Mouse (Mus musculus) inflammation-experienced regulatory T-cells, adult 6 months (primary cell): ENCODE results near the gene Zfp507. TPM values are rescaled to one million over a fixed set of nuclear protein-coding genes. Genes with fewer than 3 reads are reported as not detected.

Experiments used
- ATAC-seq: one replicate; pipeline ENCODE4 v1.8.0; 2017
- polyA plus RNA-seq, 3 experiments: library from polyadenylated mRNA; unstranded; fragments of 100-300 nt; shearing (Covaris generic); gene quantifications; one replicate each; pipeline ENCODE4 v1.2.1; 2017

The Zfp507 gene
- polyA plus RNA-seq, 3 experiments from 2014 or later, result 3.7 to 7.9 (median 7.8) TPM

- ATAC-seq, result peak; percentile 53
Observed at GRCm38 (mm10) chr7:35774127-35774526, 28.7 kb downstream of the Zfp507 start.

- no peak for ATAC-seq
Observed at GRCm38 (mm10) chr7:35772347-35772746, 30.5 kb downstream of the Zfp507 start.

- no peak for ATAC-seq
Observed at GRCm38 (mm10) chr7:35771106-35771505, 31.7 kb downstream of the Zfp507 start.

- ATAC-seq, result no peak
Observed at GRCm38 (mm10) chr7:35770122-35770521, 32.7 kb downstream of the Zfp507 start.

- ATAC-seq, result no peak
Observed at GRCm38 (mm10) chr7:35764461-35764860, 38.3 kb downstream of the Zfp507 start.

GRCm38 (mm10) chr7:35761801-35762200, 41.0 kb downstream of the Zfp507 start:
- no peak for ATAC-seq

GRCm38 (mm10) chr7:35759602-35760001, 43.2 kb downstream of the Zfp507 start:
- no peak for ATAC-seq

GRCm38 (mm10) chr7:35756510-35757440, 46.0 kb downstream of the Zfp507 start:
- peak; percentile 19 for ATAC-seq

- no peak for ATAC-seq
Observed at GRCm38 (mm10) chr7:35754886-35755168, 48.0 kb downstream of the Zfp507 start.

GRCm38 (mm10) chr7:35754033-35754885, 48.5 kb downstream of the Zfp507 start, which contains the start of gene Dpy19l3:
Gene Dpy19l3, minus strand, starts transcription at chr7:35754454.
- ATAC-seq, result peak; percentile 91

- ATAC-seq, result peak; percentile 8
Observed at GRCm38 (mm10) chr7:35753319-35754032, 49.3 kb downstream of the Zfp507 start.

GRCm38 (mm10) chr7:35750873-35751272, 51.9 kb downstream of the Zfp507 start:
- ATAC-seq, result no peak

- ATAC-seq, result no peak
Observed at GRCm38 (mm10) chr7:35747397-35747964, 55.3 kb downstream of the Zfp507 start.

GRCm38 (mm10) chr7:35746686-35747396, 56.0 kb downstream of the Zfp507 start:
- ATAC-seq, result no peak

- ATAC-seq, result no peak
Observed at GRCm38 (mm10) chr7:35745281-35745702, 57.5 kb downstream of the Zfp507 start.

- ATAC-seq, result no peak
Observed at GRCm38 (mm10) chr7:35744771-35745170, 58.0 kb downstream of the Zfp507 start.

- peak; percentile 48 for ATAC-seq
Observed at GRCm38 (mm10) chr7:35742310-35742709, 60.5 kb downstream of the Zfp507 start.

- ATAC-seq, result no peak
Observed at GRCm38 (mm10) chr7:35741858-35742257, 60.9 kb downstream of the Zfp507 start.

- ATAC-seq, result peak; percentile 59
Observed at GRCm38 (mm10) chr7:35740489-35741230, 62.1 kb downstream of the Zfp507 start.

- no peak for ATAC-seq
Observed at GRCm38 (mm10) chr7:35738871-35739270, 63.9 kb downstream of the Zfp507 start.
